Mouse (Mus musculus): Measurements from ENCODE around the gene Gas2l2. TPM values are rescaled to one million over a fixed set of nuclear protein-coding genes. Genes with fewer than 3 reads are reported as not detected.

The Gas2l2 gene
- polyA plus RNA-seq, 1 experiment from 2014 or later = 0.19 TPM

- Histone ChIP-seq H3K9ac (ENCODE audit: low read depth, low read length) (no peak overlapping the region), H3K27ac (ENCODE audit: low read depth, low read length) (no peak overlapping the region), H3K4me2 (replicated peaks; ENCODE audit: low read depth, low read length) (no peak overlapping the region), H3K27me3 (ENCODE audit: control insufficient read depth, insufficient read depth, low read length) (peaks cover 19% of the 10 kb centered on the region), H3K4me1 (replicated peaks; ENCODE audit: control insufficient read depth, insufficient read depth, low read length) (no peaks in the 10 kb centered on the region; the same call in 1 of the 2 replicates), H3K9me3 (ENCODE audit: control insufficient read depth, low read length) (no peaks in the 10 kb centered on the region), H3K4me3 (ENCODE audit: low read depth, low read length) (no peak overlapping the region), H3K36me3 (ENCODE audit: control insufficient read depth, insufficient read depth, low read length) (no peaks in the 10 kb centered on the region)
- no peak for ATAC-seq (ENCODE audit: low FRiP score)
- 76% methylated on average over 10 of the region's 10 CpGs for WGBS
- no peak for DNase-seq (ENCODE audit: low spot score)
Measured at GRCm38 (mm10) chr11:83461462-83462027, 32.3 kb upstream of the Gas2l2 start.

- 62% methylated on average over 9 of the region's 9 CpGs for WGBS
Measured at GRCm38 (mm10) chr11:83457912-83458601, 28.8 kb upstream of the Gas2l2 start.

GRCm38 (mm10) chr11:83457257-83457656 lies 28.0 kb upstream of the Gas2l2 start:
- Histone ChIP-seq H3K9me3 (ENCODE audit: control insufficient read depth, low read length) (no peaks in the 10 kb centered on the region), H3K27ac (ENCODE audit: low read depth, low read length) (no peak overlapping the region), H3K27me3 (ENCODE audit: control insufficient read depth, insufficient read depth, low read length) (peaks cover 6% of the 10 kb centered on the region), H3K4me1 (replicated peaks; ENCODE audit: control insufficient read depth, insufficient read depth, low read length) (no peaks in the 10 kb centered on the region; the same call in 1 of the 2 replicates), H3K4me3 (ENCODE audit: low read depth, low read length) (no peak overlapping the region), H3K4me2 (replicated peaks; ENCODE audit: low read depth, low read length) (no peak overlapping the region), H3K9ac (ENCODE audit: low read depth, low read length) (no peak overlapping the region), H3K36me3 (ENCODE audit: control insufficient read depth, insufficient read depth, low read length) (no peaks in the 10 kb centered on the region)
- ATAC-seq (ENCODE audit: low FRiP score) (no peak), DNase-seq (ENCODE audit: low spot score) (no peak)
- whole genome bisulfite sequencing = 39% methylated on average over 7 of the region's 7 CpGs

More at GRCm38 (mm10) chr11:83457912-83458601, 28.8 kb upstream of the Gas2l2 start:
- Histone ChIP-seq H3K9me3 (ENCODE audit: control insufficient read depth, low read length) (no peaks in the 10 kb centered on the region), H3K9ac (ENCODE audit: low read depth, low read length) (no peak overlapping the region), H3K4me2 (replicated peaks; ENCODE audit: low read depth, low read length) (no peak overlapping the region), H3K36me3 (ENCODE audit: control insufficient read depth, insufficient read depth, low read length) (no peaks in the 10 kb centered on the region), H3K27me3 (ENCODE audit: control insufficient read depth, insufficient read depth, low read length) (peaks cover 9% of the 10 kb centered on the region), H3K27ac (ENCODE audit: low read depth, low read length) (no peak overlapping the region), H3K4me3 (ENCODE audit: low read depth, low read length) (no peak overlapping the region), H3K4me1 (replicated peaks; ENCODE audit: control insufficient read depth, insufficient read depth, low read length) (no peaks in the 10 kb centered on the region; the same call in 1 of the 2 replicates)
- ATAC-seq (ENCODE audit: low FRiP score) = no peak
- DNase-seq (ENCODE audit: low spot score) = no peak

- H3K4me2 ChIP-seq (replicated peaks; ENCODE audit: low read depth, low read length) = no peak overlapping the region
- no peak overlapping the region for H3K27ac ChIP-seq (ENCODE audit: low read depth, low read length)
- no peak overlapping the region for H3K4me3 ChIP-seq (ENCODE audit: low read depth, low read length)
- WGBS = 85% methylated on average over 3 of the region's 3 CpGs
- no peaks in the 10 kb centered on the region for H3K9me3 ChIP-seq (ENCODE audit: control insufficient read depth, low read length)
- DNase-seq (ENCODE audit: low spot score) (no peak), ATAC-seq (ENCODE audit: low FRiP score) (no peak)
- no peak overlapping the region for H3K9ac ChIP-seq (ENCODE audit: low read depth, low read length)
- H3K36me3 ChIP-seq (ENCODE audit: control insufficient read depth, insufficient read depth, low read length) = no peaks in the 10 kb centered on the region
- no peaks in the 10 kb centered on the region for H3K4me1 ChIP-seq (replicated peaks; ENCODE audit: control insufficient read depth, insufficient read depth, low read length)
- H3K27me3 ChIP-seq (ENCODE audit: control insufficient read depth, insufficient read depth, low read length) = no peaks in the 10 kb centered on the region; the same call in 1 of the 2 replicates
Measured at GRCm38 (mm10) chr11:83455608-83456007, 26.4 kb upstream of the Gas2l2 start.

GRCm38 (mm10) chr11:83454548-83454947 lies 25.3 kb upstream of the Gas2l2 start:
- no peak overlapping the region for H3K27ac ChIP-seq (ENCODE audit: low read depth, low read length)
- no peaks in the 10 kb centered on the region for H3K9me3 ChIP-seq (ENCODE audit: control insufficient read depth, low read length)
- H3K9ac ChIP-seq (ENCODE audit: low read depth, low read length) = no peak overlapping the region
- no peak for ATAC-seq (ENCODE audit: low FRiP score)
- H3K4me2 ChIP-seq (replicated peaks; ENCODE audit: low read depth, low read length) = no peak overlapping the region
- H3K27me3 ChIP-seq (ENCODE audit: control insufficient read depth, insufficient read depth, low read length) = no peaks in the 10 kb centered on the region; the same call in 1 of the 2 replicates
- no peak overlapping the region for H3K4me3 ChIP-seq (ENCODE audit: low read depth, low read length)
- H3K4me1 ChIP-seq (replicated peaks; ENCODE audit: control insufficient read depth, insufficient read depth, low read length) = no peaks in the 10 kb centered on the region
- no peaks in the 10 kb centered on the region for H3K36me3 ChIP-seq (ENCODE audit: control insufficient read depth, insufficient read depth, low read length)
- no peak for DNase-seq (ENCODE audit: low spot score)
- 34% methylated on average over 4 of the region's 4 CpGs for WGBS

- Histone ChIP-seq H3K4me3 (ENCODE audit: low read depth, low read length) (no peak overlapping the region), H3K9ac (ENCODE audit: low read depth, low read length) (no peak overlapping the region), H3K4me2 (replicated peaks; ENCODE audit: low read depth, low read length) (no peak overlapping the region), H3K36me3 (ENCODE audit: control insufficient read depth, insufficient read depth, low read length) (no peaks in the 10 kb centered on the region), H3K27me3 (ENCODE audit: control insufficient read depth, insufficient read depth, low read length) (peaks cover under 1% of the 10 kb centered on the region; the same call in 1 of the 2 replicates), H3K4me1 (replicated peaks; ENCODE audit: control insufficient read depth, insufficient read depth, low read length) (no peaks in the 10 kb centered on the region), H3K27ac (ENCODE audit: low read depth, low read length) (no peak overlapping the region), H3K9me3 (ENCODE audit: control insufficient read depth, low read length) (no peaks in the 10 kb centered on the region)
- no peak for DNase-seq (ENCODE audit: low spot score)
- WGBS = 87% methylated on average over 10 of the region's 10 CpGs
- no peak for ATAC-seq (ENCODE audit: low FRiP score)
Measured at GRCm38 (mm10) chr11:83451281-83451680, 22.0 kb upstream of the Gas2l2 start.

- 56% methylated on average over 1 of the region's 1 CpGs for WGBS
- Histone ChIP-seq H3K4me2 (replicated peaks; ENCODE audit: low read depth, low read length) (no peak overlapping the region), H3K4me1 (replicated peaks; ENCODE audit: control insufficient read depth, insufficient read depth, low read length) (no peaks in the 10 kb centered on the region), H3K36me3 (ENCODE audit: control insufficient read depth, insufficient read depth, low read length) (no peaks in the 10 kb centered on the region), H3K27me3 (ENCODE audit: control insufficient read depth, insufficient read depth, low read length) (peaks cover 3% of the 10 kb centered on the region; the same call in 1 of the 2 replicates), H3K9ac (ENCODE audit: low read depth, low read length) (no peak overlapping the region), H3K9me3 (ENCODE audit: control insufficient read depth, low read length) (no peaks in the 10 kb centered on the region), H3K27ac (ENCODE audit: low read depth, low read length) (no peak overlapping the region), H3K4me3 (ENCODE audit: low read depth, low read length) (no peak overlapping the region)
- DNase-seq (ENCODE audit: low spot score) = no peak
- no peak for ATAC-seq (ENCODE audit: low FRiP score)
Measured at GRCm38 (mm10) chr11:83450550-83450949, 21.3 kb upstream of the Gas2l2 start.

- WGBS = 58% methylated on average over 4 of the region's 4 CpGs
- no peak overlapping the region for H3K9ac ChIP-seq (ENCODE audit: low read depth, low read length)
- no peak overlapping the region for H3K4me3 ChIP-seq (ENCODE audit: low read depth, low read length)
- H3K9me3 ChIP-seq (ENCODE audit: control insufficient read depth, low read length) = no peaks in the 10 kb centered on the region
- DNase-seq (ENCODE audit: low spot score) = no peak
- no peak overlapping the region for H3K4me2 ChIP-seq (replicated peaks; ENCODE audit: low read depth, low read length)
- peaks cover 14% of the 10 kb centered on the region for H3K27me3 ChIP-seq (ENCODE audit: control insufficient read depth, insufficient read depth, low read length)
- no peak for ATAC-seq (ENCODE audit: low FRiP score)
- H3K27ac ChIP-seq (ENCODE audit: low read depth, low read length) = peak overlapping the region; percentile 20; the same call in 1 of the 2 replicates
- H3K36me3 ChIP-seq (ENCODE audit: control insufficient read depth, insufficient read depth, low read length) = no peaks in the 10 kb centered on the region
- H3K4me1 ChIP-seq (replicated peaks; ENCODE audit: control insufficient read depth, insufficient read depth, low read length) = no peaks in the 10 kb centered on the region; the same call in 1 of the 2 replicates
Measured at GRCm38 (mm10) chr11:83449298-83449697, 20.0 kb upstream of the Gas2l2 start.

- Histone ChIP-seq H3K4me3 (ENCODE audit: low read depth, low read length) (no peak overlapping the region), H3K4me2 (replicated peaks; ENCODE audit: low read depth, low read length) (no peak overlapping the region), H3K9ac (ENCODE audit: low read depth, low read length) (no peak overlapping the region), H3K27ac (ENCODE audit: low read depth, low read length) (peak overlapping the region; percentile 20; the same call in 1 of the 2 replicates), H3K27me3 (ENCODE audit: control insufficient read depth, insufficient read depth, low read length) (peaks cover 18% of the 10 kb centered on the region), H3K36me3 (ENCODE audit: control insufficient read depth, insufficient read depth, low read length) (no peaks in the 10 kb centered on the region), H3K4me1 (replicated peaks; ENCODE audit: control insufficient read depth, insufficient read depth, low read length) (no peaks in the 10 kb centered on the region; the same call in 1 of the 2 replicates), H3K9me3 (ENCODE audit: control insufficient read depth, low read length) (no peaks in the 10 kb centered on the region)
- ATAC-seq (ENCODE audit: low FRiP score) = no peak
- peak; percentile 19 for DNase-seq (ENCODE audit: low spot score)
Measured at GRCm38 (mm10) chr11:83448927-83449236, 19.6 kb upstream of the Gas2l2 start.
